ENCODE assay signal across 13 mouse cellular contexts in genomic region chr3:96563267-96563666, GRCm38 (mm10). TPM values are rescaled to one million over a fixed set of nuclear protein-coding genes. Genes with fewer than 3 reads are reported as not detected.
DNase-seq lines count a peak whose midpoint lies in the region; ATAC-seq and TF ChIP-seq lines count a peak whose summit lies in the region.
"Had no signal": no experiment of that assay in that cellular context is flagged by ENCODE, and none has a peak within 500 bp of the region (broad histone marks: within the 10 kb centered on the region; RNA-seq: fewer than 3 reads in every experiment).

No protein-coding gene starts in this region.

- peaks cover 24% of the 10 kb centered on the region for H3K4me1 ChIP-seq in kidney, adult 2 months (ENCODE audit: control insufficient read depth, insufficient read depth, low read length)
- peaks cover 41% of the 10 kb centered on the region for H3K4me1 ChIP-seq in embryonic facial prominence, embryonic 15.5 days
- peaks cover 54% of the 10 kb centered on the region for H3K4me1 ChIP-seq in stomach, embryonic 16.5 days (ENCODE audit: control insufficient read depth, insufficient read depth, low read length)

- peak; percentile 43 for DNase-seq in kidney, adult 2 months
- DNase-seq in kidney, postnatal 25 days = no peak
- peak; percentile 33 for DNase-seq in thymus, postnatal 0 days (ENCODE audit: low spot score)
- DNase-seq in thymus, postnatal 4 days = no peak
- no peak for DNase-seq in urinary bladder, adult 2 months (ENCODE audit: low spot score)
- no peak for DNase-seq in cerebellum, adult 18-20 months
- DNase-seq: midbrain, embryonic 14.5 days had no signal

- no peaks in the 10 kb centered on the region for H3K27me3 ChIP-seq in kidney, adult 2 months (replicated peaks; ENCODE audit: control insufficient read depth, insufficient read depth, low read length)
- H3K27me3 ChIP-seq in embryonic facial prominence, embryonic 15.5 days = no peaks in the 10 kb centered on the region
- no peaks in the 10 kb centered on the region for H3K27me3 ChIP-seq in stomach, embryonic 16.5 days (ENCODE audit: control insufficient read depth, insufficient read depth, low read length)
- H3K27me3 ChIP-seq: limb, embryonic 12.5 days had no signal

- H3K4me2 ChIP-seq in embryonic facial prominence, embryonic 15.5 days (replicated peaks) = no peak overlapping the region
- no peak overlapping the region for H3K4me2 ChIP-seq in stomach, embryonic 16.5 days (ENCODE audit: low read depth, low read length)
- H3K4me2 ChIP-seq: limb, embryonic 12.5 days had no signal

- no peak for TF ChIP-seq CTCF in kidney, adult 2 months (conservative IDR thresholded peaks at IDR 0.05; ENCODE audit: insufficient read depth, insufficient read length, low read depth, low read length)

- H3K36me3 ChIP-seq in kidney, adult 2 months (ENCODE audit: control insufficient read depth, insufficient read depth, low read length) = peaks cover 28% of the 10 kb centered on the region
- H3K36me3 ChIP-seq in embryonic facial prominence, embryonic 15.5 days = peaks cover 21% of the 10 kb centered on the region
- H3K36me3 ChIP-seq in stomach, embryonic 16.5 days (ENCODE audit: control insufficient read depth, insufficient read depth, low read length) = peaks cover 21% of the 10 kb centered on the region; the same call in 1 of the 2 replicates

- no peak for ATAC-seq in embryonic facial prominence, embryonic 15.5 days (ENCODE audit: insufficient number of reproducible peaks, low FRiP score, low TSS enrichment, low read depth)
- ATAC-seq in stomach, embryonic 16.5 days (ENCODE audit: insufficient read depth, low FRiP score) = no peak

- no peaks in the 10 kb centered on the region for H3K9me3 ChIP-seq in embryonic facial prominence, embryonic 15.5 days (replicated peaks)
- H3K9me3 ChIP-seq in stomach, embryonic 16.5 days (replicated peaks; ENCODE audit: control insufficient read depth, low read length) = no peaks in the 10 kb centered on the region
- H3K9me3 ChIP-seq: forebrain, embryonic 10.5 days; limb, embryonic 12.5 days had no signal

- H3K9ac ChIP-seq in embryonic facial prominence, embryonic 15.5 days = no peak overlapping the region
- H3K9ac ChIP-seq in stomach, embryonic 16.5 days (ENCODE audit: low read length) = no peak overlapping the region
- H3K9ac ChIP-seq: limb, embryonic 12.5 days had no signal

- H3K27ac ChIP-seq in kidney, adult 2 months (ENCODE audit: insufficient read depth, low read depth, low read length) = peak overlapping the region; percentile 5
- 0 out of 2 replicates have a peak overlapping the region, but pooled peaks have one; percentile 11 for H3K27ac ChIP-seq in embryonic facial prominence, embryonic 15.5 days (replicated peaks)
- H3K27ac ChIP-seq in stomach, embryonic 16.5 days (ENCODE audit: low read length) = peak overlapping the region; percentile 67
- H3K27ac ChIP-seq: forebrain, embryonic 10.5 days had no signal

- no peak for TF ChIP-seq POLR2A in kidney, adult 2 months (IDR thresholded peaks at IDR 0.05; ENCODE audit: low read depth, low read length)

- WGBS in kidney, adult 2 months = 72% methylated on average over 8 of the region's 8 CpGs
- 89% methylated on average over 8 of the region's 8 CpGs for WGBS in embryonic facial prominence, embryonic 15.5 days
- 89% methylated on average over 8 of the region's 8 CpGs for WGBS in stomach, embryonic 16.5 days

- H3K4me3 ChIP-seq in kidney, adult 2 months (ENCODE audit: insufficient read depth, low read depth, low read length) = no peak overlapping the region
- no peak overlapping the region for H3K4me3 ChIP-seq in embryonic facial prominence, embryonic 15.5 days (replicated peaks)
- no peak overlapping the region for H3K4me3 ChIP-seq in stomach, embryonic 16.5 days (replicated peaks; ENCODE audit: low read length)
- H3K4me3 ChIP-seq: forebrain, embryonic 10.5 days; limb, embryonic 12.5 days had no signal

RNA-seq across cellular contexts. Expression of gene Txnip, which starts 5.5 kb away (rescaled TPM):
- polyA plus RNA-seq in kidney, adult 2 months (2012; rRNA removed) = 514 and 518 TPM in 2 replicates
- 260 TPM in 2 replicates for polyA plus RNA-seq in thymus, postnatal 0 days (2015; fragmentation: Nextera tagmentation; extraction: Ambion mirVana)
- polyA plus RNA-seq in embryonic facial prominence, embryonic 15.5 days (2015; fragmentation: Nextera tagmentation; extraction: Ambion mirVana) = 179 and 184 TPM in 2 replicates
- polyA plus RNA-seq in stomach, embryonic 16.5 days (2015; fragmentation: Nextera tagmentation; extraction: Ambion mirVana) = 164 and 179 TPM in 2 replicates
- 712 and 742 TPM in 2 replicates for polyA plus RNA-seq in urinary bladder, adult 2 months (2012; rRNA removed)

RNA-seq across cellular contexts. Expression of gene Gm16253, which starts 13.5 kb away (rescaled TPM):
- 0.20 TPM in 1 of 2 replicates, not detected in the other for polyA plus RNA-seq in kidney, adult 2 months (2012; rRNA removed)
- polyA plus RNA-seq in thymus, postnatal 0 days (2015; fragmentation: Nextera tagmentation; extraction: Ambion mirVana) = 0.42 and 0.46 TPM in 2 replicates
- polyA plus RNA-seq in embryonic facial prominence, embryonic 15.5 days (2015; fragmentation: Nextera tagmentation; extraction: Ambion mirVana) = 1.5 and 2.0 TPM in 2 replicates
- polyA plus RNA-seq in stomach, embryonic 16.5 days (2015; fragmentation: Nextera tagmentation; extraction: Ambion mirVana) = 0.89 and 1.1 TPM in 2 replicates
- not detected in 2 replicates for polyA plus RNA-seq in urinary bladder, adult 2 months (2012; rRNA removed)
- polyA plus RNA-seq: cortical plate, adult 2 months; large intestine, adult 2 months had no signal

RNA-seq across cellular contexts. Expression of gene Polr3gl, which starts 30.7 kb away (rescaled TPM):
- 14.5 and 15.3 TPM in 2 replicates for polyA plus RNA-seq in kidney, adult 2 months (2012; rRNA removed)
- 25.8 and 28.8 TPM in 2 replicates for polyA plus RNA-seq in thymus, postnatal 0 days (2015; fragmentation: Nextera tagmentation; extraction: Ambion mirVana)
- polyA plus RNA-seq in embryonic facial prominence, embryonic 15.5 days (2015; fragmentation: Nextera tagmentation; extraction: Ambion mirVana) = 43.6 and 48.5 TPM in 2 replicates
- polyA plus RNA-seq in stomach, embryonic 16.5 days (2015; fragmentation: Nextera tagmentation; extraction: Ambion mirVana) = 26.4 and 29.8 TPM in 2 replicates
- polyA plus RNA-seq in urinary bladder, adult 2 months (2012; rRNA removed) = 44.4 and 59.0 TPM in 2 replicates

RNA-seq across cellular contexts. Expression of gene Ankrd34a, which starts 33.2 kb away (rescaled TPM):
- 0.23 and 0.38 TPM in 2 replicates for polyA plus RNA-seq in kidney, adult 2 months (2012; rRNA removed)
- polyA plus RNA-seq in thymus, postnatal 0 days (2015; fragmentation: Nextera tagmentation; extraction: Ambion mirVana) = 0.07 and 0.09 TPM in 2 replicates
- 2.2 and 3.0 TPM in 2 replicates for polyA plus RNA-seq in embryonic facial prominence, embryonic 15.5 days (2015; fragmentation: Nextera tagmentation; extraction: Ambion mirVana)
- polyA plus RNA-seq in stomach, embryonic 16.5 days (2015; fragmentation: Nextera tagmentation; extraction: Ambion mirVana) = 2.2 and 2.7 TPM in 2 replicates
- 0.70 and 1.1 TPM in 2 replicates for polyA plus RNA-seq in urinary bladder, adult 2 months (2012; rRNA removed)

RNA-seq across cellular contexts. Expression of gene Lix1l, which starts 37.7 kb away (rescaled TPM):
- polyA plus RNA-seq in kidney, adult 2 months (2012; rRNA removed) = 7.7 and 9.6 TPM in 2 replicates
- 1.7 TPM in 2 replicates for polyA plus RNA-seq in thymus, postnatal 0 days (2015; fragmentation: Nextera tagmentation; extraction: Ambion mirVana)
- 8.7 and 10.1 TPM in 2 replicates for polyA plus RNA-seq in embryonic facial prominence, embryonic 15.5 days (2015; fragmentation: Nextera tagmentation; extraction: Ambion mirVana)
- 7.2 and 7.5 TPM in 2 replicates for polyA plus RNA-seq in stomach, embryonic 16.5 days (2015; fragmentation: Nextera tagmentation; extraction: Ambion mirVana)
- polyA plus RNA-seq in urinary bladder, adult 2 months (2012; rRNA removed) = 57.6 and 66.0 TPM in 2 replicates

Comparison
In these comparisons a context has a peak if more than half of its experiments do, and no peak if none do; other contexts are left out.
1. DNase-seq: peak in kidney, adult 2 months (single experiment) and thymus, postnatal 0 days (single experiment); none in kidney, postnatal 25 days (0 of 2), thymus, postnatal 4 days (single experiment), urinary bladder, adult 2 months (single experiment) and cerebellum, adult 18-20 months (0 of 2).
2. H3K27ac ChIP-seq: peak in every context shown above with its lines; median percentile 67 in stomach, embryonic 16.5 days; 11 in embryonic facial prominence, embryonic 15.5 days; 5 in kidney, adult 2 months.